Mouse (Mus musculus): ENCODE measurements around the gene Auts2. TPM values are rescaled to one million over a fixed set of nuclear protein-coding genes. Genes with fewer than 3 reads are reported as not detected.
A peak's percentile ranks its signal among the peaks of the same experiment; 100 is the strongest.

The Auts2 gene
- total RNA-seq, 1 experiment: 9.9 TPM

- Histone ChIP-seq H3K4me1 (ENCODE audit: control insufficient read depth in 2 of 2, insufficient read depth in 2 of 2, low read length in 2 of 2, poor library complexity in 1 of 2) (no peaks in the 10 kb centered on the region), H3K4me3 (ENCODE audit: insufficient read depth in 1 of 2, low read depth in 1 of 2, low read length in 2 of 2, poor library complexity in 1 of 2, severe bottlenecking in 1 of 2) (no peak overlapping the region), H3K27ac (ENCODE audit: insufficient read depth, low read depth, low read length, poor library complexity, severe bottlenecking) (no peak overlapping the region), H3K9ac (ENCODE audit: insufficient read depth, low read depth, low read length, poor library complexity, severe bottlenecking) (no peak overlapping the region), H3K9me3 (ENCODE audit: control insufficient read depth, insufficient read depth, low read depth, low read length) (no peaks in the 10 kb centered on the region), H3K36me3 (ENCODE audit: control insufficient read depth, insufficient read depth, low read length, poor library complexity, severe bottlenecking) (no peaks in the 10 kb centered on the region)
- no peak for TF ChIP-seq ZNF384 (IDR thresholded peaks at IDR 0.05; ENCODE audit: low read depth, low read length)
- TF ChIP-seq MAFK (IDR thresholded peaks at IDR 0.05; ENCODE audit: insufficient read depth, low read depth, low read length): no peak
- TF ChIP-seq CHD2 (IDR thresholded peaks at IDR 0.05; ENCODE audit: low read depth, low read length): no peak
- TF ChIP-seq HCFC1 (IDR thresholded peaks at IDR 0.05; ENCODE audit: borderline replicate concordance, insufficient read depth, low read length): no peak
- no peak for TF ChIP-seq ZC3H11A (IDR thresholded peaks at IDR 0.05; ENCODE audit: borderline replicate concordance, low read depth, low read length)
- in situ Hi-C loops (cut with MboI; ENCODE audit: low sequenced_read_pairs in 2 of 2, unreplicated experiment in 2 of 2): no loop called here
- DNase-seq (ENCODE audit: low read depth, low spot score): no peak
Measured at GRCm38 (mm10) chr5:132229023-132229422, 314.1 kb downstream of the Auts2 start.

DNA sequence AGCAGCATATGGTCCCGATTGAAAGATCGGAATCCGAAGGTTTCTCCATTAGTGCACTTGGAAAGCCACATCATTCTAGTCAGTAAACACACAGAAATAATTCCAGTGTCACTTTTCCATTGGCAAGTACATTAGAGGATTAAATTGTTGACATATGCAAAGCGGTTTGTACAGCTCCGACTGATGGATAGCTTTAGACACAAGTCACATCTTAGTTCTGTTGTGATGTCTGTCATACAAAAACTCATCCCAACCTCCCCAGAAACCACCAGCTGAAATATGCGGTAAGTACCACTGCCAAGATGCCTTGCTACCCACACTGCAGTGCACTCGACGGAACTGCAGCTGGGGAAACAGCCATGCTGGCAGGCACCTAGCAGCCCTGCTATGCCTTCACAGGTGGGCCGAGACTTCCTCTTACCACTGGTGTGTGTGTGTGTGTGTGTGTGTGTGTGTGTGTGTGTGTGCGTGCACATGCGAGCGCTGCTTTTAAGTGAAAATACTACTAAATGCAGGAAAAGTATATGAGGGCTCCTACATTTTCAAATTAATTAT lies 322.7 kb downstream of the Auts2 start:
- no peak overlapping the region for H3K4me3 ChIP-seq (ENCODE audit: insufficient read depth in 1 of 2, low read depth in 1 of 2, low read length in 2 of 2, poor library complexity in 1 of 2, severe bottlenecking in 1 of 2)
- H3K9me3 ChIP-seq (ENCODE audit: control insufficient read depth, insufficient read depth, low read depth, low read length): no peaks in the 10 kb centered on the region
- no peaks in the 10 kb centered on the region for H3K36me3 ChIP-seq (ENCODE audit: control insufficient read depth, insufficient read depth, low read length, poor library complexity, severe bottlenecking)
- in situ Hi-C loops (cut with MboI; ENCODE audit: low sequenced_read_pairs in 2 of 2, unreplicated experiment in 2 of 2): no loop called here
- no peak overlapping the region for H3K9ac ChIP-seq (ENCODE audit: insufficient read depth, low read depth, low read length, poor library complexity, severe bottlenecking)
- no peak for DNase-seq (ENCODE audit: low read depth, low spot score)
- no peaks in the 10 kb centered on the region for H3K4me1 ChIP-seq (ENCODE audit: control insufficient read depth in 2 of 2, insufficient read depth in 2 of 2, low read length in 2 of 2, poor library complexity in 1 of 2)
- no peak overlapping the region for H3K27ac ChIP-seq (ENCODE audit: insufficient read depth, low read depth, low read length, poor library complexity, severe bottlenecking)
- TF ChIP-seq MAFK (IDR thresholded peaks at IDR 0.05; ENCODE audit: insufficient read depth, low read depth, low read length) (no peak), HCFC1 (IDR thresholded peaks at IDR 0.05; ENCODE audit: borderline replicate concordance, insufficient read depth, low read length) (no peak), CHD2 (IDR thresholded peaks at IDR 0.05; ENCODE audit: low read depth, low read length) (no peak), ZC3H11A (IDR thresholded peaks at IDR 0.05; ENCODE audit: borderline replicate concordance, low read depth, low read length) (no peak), ZNF384 (IDR thresholded peaks at IDR 0.05; ENCODE audit: low read depth, low read length) (no peak)

DNA sequence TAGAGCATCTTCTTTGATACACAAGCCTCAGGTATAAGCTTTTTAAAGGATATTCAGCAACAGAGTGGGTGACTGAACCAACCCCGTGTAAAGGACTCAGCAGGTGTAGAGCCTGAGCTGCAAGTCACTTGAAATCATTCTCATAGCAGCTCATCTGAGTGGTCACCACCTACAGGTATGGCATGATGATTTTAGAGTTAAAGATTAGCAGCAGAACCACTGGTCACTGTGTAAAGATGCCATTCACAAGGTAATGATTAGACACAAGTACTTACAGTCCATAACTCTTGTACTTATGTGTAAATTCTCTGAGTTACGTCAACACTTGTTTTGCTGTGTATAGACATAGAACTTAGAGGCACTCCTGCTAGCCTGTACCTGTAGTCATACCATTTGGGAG lies 327.0 kb downstream of the Auts2 start:
- in situ Hi-C loops (cut with MboI; ENCODE audit: low sequenced_read_pairs in 2 of 2, unreplicated experiment in 2 of 2): no loop called here
- no peak for DNase-seq (ENCODE audit: low read depth, low spot score)
- Histone ChIP-seq H3K9me3 (ENCODE audit: control insufficient read depth, insufficient read depth, low read depth, low read length) (no peaks in the 10 kb centered on the region), H3K36me3 (ENCODE audit: control insufficient read depth, insufficient read depth, low read length, poor library complexity, severe bottlenecking) (no peaks in the 10 kb centered on the region), H3K4me3 (ENCODE audit: insufficient read depth in 1 of 2, low read depth in 1 of 2, low read length in 2 of 2, poor library complexity in 1 of 2, severe bottlenecking in 1 of 2) (no peak overlapping the region), H3K9ac (ENCODE audit: insufficient read depth, low read depth, low read length, poor library complexity, severe bottlenecking) (no peak overlapping the region), H3K27ac (ENCODE audit: insufficient read depth, low read depth, low read length, poor library complexity, severe bottlenecking) (no peak overlapping the region), H3K4me1 (ENCODE audit: control insufficient read depth in 2 of 2, insufficient read depth in 2 of 2, low read length in 2 of 2, poor library complexity in 1 of 2) (peaks cover 0 to 4% of the 10 kb centered on the region in 2 experiments; a peak in 1 of 4 replicates)
- no peak for TF ChIP-seq MAFK (IDR thresholded peaks at IDR 0.05; ENCODE audit: insufficient read depth, low read depth, low read length)
- TF ChIP-seq CHD2 (IDR thresholded peaks at IDR 0.05; ENCODE audit: low read depth, low read length): no peak
- TF ChIP-seq ZC3H11A (IDR thresholded peaks at IDR 0.05; ENCODE audit: borderline replicate concordance, low read depth, low read length): no peak

DNA sequence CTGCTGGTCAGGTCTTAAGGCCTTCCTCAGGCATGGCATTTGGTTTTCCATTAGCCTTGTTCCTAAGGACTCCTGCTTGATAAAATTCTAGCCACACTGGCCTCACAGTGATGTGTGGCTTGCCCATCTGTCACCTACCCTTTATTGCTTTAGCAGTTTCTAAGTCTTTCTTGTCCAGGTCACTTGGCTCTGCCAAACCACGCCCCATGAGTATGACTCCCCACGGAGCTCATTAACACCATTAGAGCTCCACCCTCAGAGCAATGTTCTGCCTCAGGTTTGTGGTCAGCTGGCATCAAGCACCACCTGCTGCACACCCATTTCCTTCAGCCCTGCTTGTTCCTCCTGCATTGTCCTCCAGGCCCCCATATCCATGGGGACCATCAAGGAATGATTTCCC lies 330.7 kb downstream of the Auts2 start:
- Histone ChIP-seq H3K36me3 (ENCODE audit: control insufficient read depth, insufficient read depth, low read length, poor library complexity, severe bottlenecking) (no peaks in the 10 kb centered on the region), H3K27ac (ENCODE audit: insufficient read depth, low read depth, low read length, poor library complexity, severe bottlenecking) (no peak overlapping the region), H3K4me3 (ENCODE audit: insufficient read depth in 1 of 2, low read depth in 1 of 2, low read length in 2 of 2, poor library complexity in 1 of 2, severe bottlenecking in 1 of 2) (no peak overlapping the region), H3K4me1 (ENCODE audit: control insufficient read depth in 2 of 2, insufficient read depth in 2 of 2, low read length in 2 of 2, poor library complexity in 1 of 2) (peaks cover 0 to 4% of the 10 kb centered on the region in 2 experiments; a peak in 1 of 4 replicates), H3K9ac (ENCODE audit: insufficient read depth, low read depth, low read length, poor library complexity, severe bottlenecking) (no peak overlapping the region), H3K9me3 (ENCODE audit: control insufficient read depth, insufficient read depth, low read depth, low read length) (no peaks in the 10 kb centered on the region)
- in situ Hi-C loops (cut with MboI; ENCODE audit: low sequenced_read_pairs in 2 of 2, unreplicated experiment in 2 of 2): no loop called here
- TF ChIP-seq HCFC1 (IDR thresholded peaks at IDR 0.05; ENCODE audit: borderline replicate concordance, insufficient read depth, low read length) (no peak), MAFK (IDR thresholded peaks at IDR 0.05; ENCODE audit: insufficient read depth, low read depth, low read length) (no peak)
- no peak for DNase-seq (ENCODE audit: low read depth, low spot score)

DNA sequence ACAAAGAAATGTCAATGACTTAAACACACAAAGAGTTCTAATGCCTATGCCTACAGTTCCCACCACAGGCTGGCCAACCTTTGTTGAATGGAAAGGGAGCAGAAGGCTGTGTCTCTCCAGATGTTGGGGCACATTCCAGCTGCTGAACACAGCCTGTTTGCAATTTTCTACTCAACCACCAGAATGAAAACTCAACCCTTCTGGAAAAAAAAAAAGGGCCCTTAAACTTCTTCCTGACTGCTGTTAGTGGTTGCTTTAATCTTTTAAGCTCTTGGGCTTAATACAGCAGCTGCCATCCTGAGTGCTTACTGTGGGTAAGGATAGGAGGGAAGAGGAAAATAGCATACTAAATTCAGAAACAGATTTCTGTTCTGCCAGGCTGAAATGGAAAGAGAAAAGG lies 333.4 kb downstream of the Auts2 start:
- no peak for DNase-seq (ENCODE audit: low read depth, low spot score)

More for the DNA sequence above, 333.4 kb downstream of the Auts2 start:
- TF ChIP-seq ZNF384 (IDR thresholded peaks at IDR 0.05; ENCODE audit: low read depth, low read length): peak; percentile 19; the same call in 1 of the 2 replicates
- no peak for TF ChIP-seq MAFK (IDR thresholded peaks at IDR 0.05; ENCODE audit: insufficient read depth, low read depth, low read length)
- in situ Hi-C loops (cut with MboI; ENCODE audit: low sequenced_read_pairs in 2 of 2, unreplicated experiment in 2 of 2): no loop called here
- Histone ChIP-seq H3K4me3 (ENCODE audit: insufficient read depth in 1 of 2, low read depth in 1 of 2, low read length in 2 of 2, poor library complexity in 1 of 2, severe bottlenecking in 1 of 2) (no peak overlapping the region), H3K9ac (ENCODE audit: insufficient read depth, low read depth, low read length, poor library complexity, severe bottlenecking) (no peak overlapping the region), H3K27ac (ENCODE audit: insufficient read depth, low read depth, low read length, poor library complexity, severe bottlenecking) (no peak overlapping the region), H3K36me3 (ENCODE audit: control insufficient read depth, insufficient read depth, low read length, poor library complexity, severe bottlenecking) (no peaks in the 10 kb centered on the region), H3K4me1 (ENCODE audit: control insufficient read depth in 2 of 2, insufficient read depth in 2 of 2, low read length in 2 of 2, poor library complexity in 1 of 2) (peaks cover 0 to 4% of the 10 kb centered on the region in 2 experiments; a peak in 1 of 4 replicates), H3K9me3 (ENCODE audit: control insufficient read depth, insufficient read depth, low read depth, low read length) (no peaks in the 10 kb centered on the region)
